Mouse (Mus musculus): ENCODE results near the gene 2210010C04Rik. TPM values are rescaled to one million over a fixed set of nuclear protein-coding genes. Genes with fewer than 3 reads are reported as not detected.
"Not testable (repeated sequence)": the region's sequence is repeated elsewhere in the genome, so short reads cannot be mapped to it uniquely, and the experiment has no call there.

2210010C04Rik gene
- polyA plus RNA-seq, 1 experiment from 2014 or later = not detected

- H3K4me2 ChIP-seq (ENCODE audit: low read length) = no peak overlapping the region
- no peaks in the 10 kb centered on the region for H3K9me3 ChIP-seq (replicated peaks; ENCODE audit: control insufficient read depth, low read length, poor library complexity, severe bottlenecking)
- no peaks in the 10 kb centered on the region for H3K27me3 ChIP-seq (ENCODE audit: control insufficient read depth, insufficient read depth, low read depth, low read length)
- no peak overlapping the region for H3K9ac ChIP-seq (ENCODE audit: low read depth, low read length)
- no peaks in the 10 kb centered on the region for H3K36me3 ChIP-seq (ENCODE audit: control insufficient read depth, insufficient read depth, low read length)
- H3K4me3 ChIP-seq (ENCODE audit: low read depth, low read length) = no peak overlapping the region
- no peak for ATAC-seq
- no peaks in the 10 kb centered on the region for H3K4me1 ChIP-seq (ENCODE audit: control insufficient read depth, insufficient read depth, low read length)
- WGBS = 86% methylated on average over 3 of the region's 3 CpGs
- H3K27ac ChIP-seq (ENCODE audit: low read length) = no peak overlapping the region
These were observed 3.1 kb downstream of the 2210010C04Rik start for GRCm38 (mm10) chr6:41032231-41032630.

GRCm38 (mm10) chr6:41030821-41031220 is 4.5 kb downstream of the 2210010C04Rik start:
- Histone ChIP-seq H3K27ac (ENCODE audit: low read length) (no peak overlapping the region), H3K4me2 (ENCODE audit: low read length) (no peak overlapping the region), H3K9ac (ENCODE audit: low read depth, low read length) (no peak overlapping the region), H3K4me3 (ENCODE audit: low read depth, low read length) (no peak overlapping the region), H3K4me1 (ENCODE audit: control insufficient read depth, insufficient read depth, low read length) (no peaks in the 10 kb centered on the region), H3K36me3 (ENCODE audit: control insufficient read depth, insufficient read depth, low read length) (no peaks in the 10 kb centered on the region), H3K27me3 (ENCODE audit: control insufficient read depth, insufficient read depth, low read depth, low read length) (no peaks in the 10 kb centered on the region), H3K9me3 (replicated peaks; ENCODE audit: control insufficient read depth, low read length, poor library complexity, severe bottlenecking) (no peaks in the 10 kb centered on the region)
- WGBS = 80% methylated on average over 3 of the region's 3 CpGs
- ATAC-seq = no peak

- H3K4me3 ChIP-seq (ENCODE audit: low read depth, low read length) = no peak overlapping the region
- H3K9me3 ChIP-seq (replicated peaks; ENCODE audit: control insufficient read depth, low read length, poor library complexity, severe bottlenecking) = no peaks in the 10 kb centered on the region
- no peak for ATAC-seq
- H3K27ac ChIP-seq (ENCODE audit: low read length) = no peak overlapping the region
- no peaks in the 10 kb centered on the region for H3K36me3 ChIP-seq (ENCODE audit: control insufficient read depth, insufficient read depth, low read length)
- no peaks in the 10 kb centered on the region for H3K27me3 ChIP-seq (ENCODE audit: control insufficient read depth, insufficient read depth, low read depth, low read length)
- 45% methylated on average over 2 of the region's 2 CpGs for WGBS
- no peak overlapping the region for H3K9ac ChIP-seq (ENCODE audit: low read depth, low read length)
- no peaks in the 10 kb centered on the region for H3K4me1 ChIP-seq (ENCODE audit: control insufficient read depth, insufficient read depth, low read length)
- H3K4me2 ChIP-seq (ENCODE audit: low read length) = no peak overlapping the region
These were observed 8.3 kb downstream of the 2210010C04Rik start for GRCm38 (mm10) chr6:41027053-41027452.

GRCm38 (mm10) chr6:41025873-41026650 is 9.2 kb downstream of the 2210010C04Rik start:
- Histone ChIP-seq H3K9me3 (replicated peaks; ENCODE audit: control insufficient read depth, low read length, poor library complexity, severe bottlenecking) (no peaks in the 10 kb centered on the region), H3K4me2 (ENCODE audit: low read length) (no peak overlapping the region), H3K27me3 (ENCODE audit: control insufficient read depth, insufficient read depth, low read depth, low read length) (no peaks in the 10 kb centered on the region), H3K4me1 (ENCODE audit: control insufficient read depth, insufficient read depth, low read length) (no peaks in the 10 kb centered on the region), H3K36me3 (ENCODE audit: control insufficient read depth, insufficient read depth, low read length) (no peaks in the 10 kb centered on the region), H3K4me3 (ENCODE audit: low read depth, low read length) (no peak overlapping the region), H3K27ac (ENCODE audit: low read length) (no peak overlapping the region), H3K9ac (ENCODE audit: low read depth, low read length) (no peak overlapping the region)
- WGBS = 77% methylated on average over 2 of the region's 2 CpGs
- ATAC-seq = no peak

GRCm38 (mm10) chr6:41019140-41019539 is 16.2 kb downstream of the 2210010C04Rik start:
- Histone ChIP-seq H3K27me3 (ENCODE audit: control insufficient read depth, insufficient read depth, low read depth, low read length) (no peaks in the 10 kb centered on the region), H3K9ac (ENCODE audit: low read depth, low read length) (no peak overlapping the region), H3K36me3 (ENCODE audit: control insufficient read depth, insufficient read depth, low read length) (no peaks in the 10 kb centered on the region), H3K9me3 (replicated peaks; ENCODE audit: control insufficient read depth, low read length, poor library complexity, severe bottlenecking) (no peaks in the 10 kb centered on the region), H3K4me3 (ENCODE audit: low read depth, low read length) (no peak overlapping the region), H3K27ac (ENCODE audit: low read length) (no peak overlapping the region), H3K4me2 (ENCODE audit: low read length) (no peak overlapping the region), H3K4me1 (ENCODE audit: control insufficient read depth, insufficient read depth, low read length) (no peaks in the 10 kb centered on the region)
- 83% methylated on average over 2 of the region's 2 CpGs for WGBS
- ATAC-seq = no peak

- H3K9ac ChIP-seq (ENCODE audit: low read depth, low read length) = no peak overlapping the region
- ATAC-seq = no peak
- no peaks in the 10 kb centered on the region for H3K36me3 ChIP-seq (ENCODE audit: control insufficient read depth, insufficient read depth, low read length)
- H3K9me3 ChIP-seq (replicated peaks; ENCODE audit: control insufficient read depth, low read length, poor library complexity, severe bottlenecking) = no peaks in the 10 kb centered on the region
- 87% methylated on average over 2 of the region's 2 CpGs for WGBS
- no peak overlapping the region for H3K4me2 ChIP-seq (ENCODE audit: low read length)
- H3K4me1 ChIP-seq (ENCODE audit: control insufficient read depth, insufficient read depth, low read length) = no peaks in the 10 kb centered on the region
- H3K27ac ChIP-seq (ENCODE audit: low read length) = no peak overlapping the region
- H3K27me3 ChIP-seq (ENCODE audit: control insufficient read depth, insufficient read depth, low read depth, low read length) = no peaks in the 10 kb centered on the region
- H3K4me3 ChIP-seq (ENCODE audit: low read depth, low read length) = no peak overlapping the region
These were observed 16.7 kb downstream of the 2210010C04Rik start for GRCm38 (mm10) chr6:41018629-41019028.

- Histone ChIP-seq H3K4me2 (ENCODE audit: low read length) (no peak overlapping the region), H3K9ac (ENCODE audit: low read depth, low read length) (no peak overlapping the region), H3K4me3 (ENCODE audit: low read depth, low read length) (no peak overlapping the region), H3K27ac (ENCODE audit: low read length) (no peak overlapping the region), H3K4me1 (ENCODE audit: control insufficient read depth, insufficient read depth, low read length) (no peaks in the 10 kb centered on the region), H3K36me3 (ENCODE audit: control insufficient read depth, insufficient read depth, low read length) (no peaks in the 10 kb centered on the region), H3K9me3 (replicated peaks; ENCODE audit: control insufficient read depth, low read length, poor library complexity, severe bottlenecking) (no peaks in the 10 kb centered on the region), H3K27me3 (ENCODE audit: control insufficient read depth, insufficient read depth, low read depth, low read length) (no peaks in the 10 kb centered on the region)
- 62% methylated on average over 4 of the region's 4 CpGs for WGBS
- ATAC-seq = no peak
These were observed 20.2 kb downstream of the 2210010C04Rik start for GRCm38 (mm10) chr6:41015065-41015464.

- not testable (repeated sequence) for H3K4me1 ChIP-seq (ENCODE audit: control insufficient read depth, insufficient read depth, low read length); H3K9me3 ChIP-seq (replicated peaks; ENCODE audit: control insufficient read depth, low read length, poor library complexity, severe bottlenecking); H3K36me3 ChIP-seq (ENCODE audit: control insufficient read depth, insufficient read depth, low read length); H3K9ac ChIP-seq (ENCODE audit: low read depth, low read length); H3K27ac ChIP-seq (ENCODE audit: low read length); H3K4me3 ChIP-seq (ENCODE audit: low read depth, low read length); ATAC-seq; H3K27me3 ChIP-seq (ENCODE audit: control insufficient read depth, insufficient read depth, low read depth, low read length); H3K4me2 ChIP-seq (ENCODE audit: low read length)
These were observed 35.9 kb downstream of the 2210010C04Rik start, which contains the start of gene Gm2663 for GRCm38 (mm10) chr6:40999379-40999778. Gene Gm2663, minus strand, starts transcription at chr6:40999479.

All from midbrain, embryonic 16.5 days (tissue).